Mouse (Mus musculus) 416B (cell line): ENCODE measurements around the gene Trf.
"Not testable (repeated sequence)": the region's sequence is repeated elsewhere in the genome, so short reads cannot be mapped to it uniquely, and the experiment has no call there.

Source experiments
- DNase-seq: peaks from one replicate; pipeline ENCODE4 v3.0.0; 2011; ENCODE audit warnings: low read depth

Gene Trf

DNA sequence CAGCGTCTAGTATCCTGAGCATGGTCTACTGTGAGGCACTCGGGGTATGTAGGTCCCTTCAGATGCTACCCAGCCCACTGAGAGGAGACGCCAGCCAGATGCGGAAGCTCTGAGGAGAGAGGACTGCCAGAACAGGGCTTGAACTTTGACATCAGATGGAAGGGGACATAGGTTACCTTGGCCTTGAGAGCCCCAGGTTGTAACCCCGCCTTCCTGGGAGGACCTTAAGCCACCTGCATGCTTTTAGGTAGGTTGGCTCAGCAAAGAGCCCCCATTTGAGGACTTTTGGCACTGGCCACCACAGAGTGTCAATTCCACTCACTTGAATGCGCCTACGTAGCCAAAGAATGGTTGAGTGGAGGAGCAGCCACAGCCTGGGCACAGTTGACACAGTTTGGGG is 5.5 kb downstream of the Trf start:
- no peak for DNase-seq

DNA sequence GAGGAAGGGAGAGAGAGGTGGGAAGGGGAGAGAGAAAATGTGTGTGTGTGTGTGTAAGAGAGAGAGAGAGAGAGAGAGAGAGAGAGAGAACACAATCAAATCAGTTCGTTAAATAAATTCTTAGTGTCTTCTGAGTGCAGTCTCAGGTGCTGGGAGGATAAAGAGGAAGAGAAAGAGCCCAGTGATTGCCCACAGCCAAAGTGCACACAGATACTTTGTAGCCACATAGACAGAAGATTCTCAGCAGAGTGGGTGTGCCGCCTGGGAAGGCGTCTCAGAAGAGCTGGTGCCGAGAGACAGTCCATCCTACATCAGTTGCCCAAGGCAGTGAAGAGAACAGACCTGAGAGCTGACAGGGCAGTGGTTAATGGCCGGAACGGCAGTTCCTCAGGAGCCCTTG is 16.0 kb downstream of the Trf start:
- DNase-seq, result no peak

DNA sequence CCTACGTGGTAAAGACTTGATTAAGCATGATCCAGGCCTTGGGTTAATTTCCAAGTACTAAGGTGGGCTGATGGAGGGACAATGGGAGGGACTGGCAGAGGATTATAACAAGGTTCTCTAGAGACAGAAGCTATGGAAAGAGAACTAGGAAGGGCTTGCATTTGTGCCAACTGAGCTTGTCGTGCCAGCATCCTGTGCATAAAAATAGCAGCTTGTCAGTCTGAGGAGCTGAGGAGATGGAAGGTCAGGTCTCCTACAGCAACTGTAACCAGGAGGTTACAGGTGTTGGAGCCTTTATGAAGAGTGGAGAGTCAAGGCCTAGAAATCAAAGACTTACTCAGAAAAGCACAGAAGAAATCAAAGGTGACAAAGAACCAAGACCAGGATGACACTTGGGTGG is 16.6 kb downstream of the Trf start:
- DNase-seq, result no peak

DNA sequence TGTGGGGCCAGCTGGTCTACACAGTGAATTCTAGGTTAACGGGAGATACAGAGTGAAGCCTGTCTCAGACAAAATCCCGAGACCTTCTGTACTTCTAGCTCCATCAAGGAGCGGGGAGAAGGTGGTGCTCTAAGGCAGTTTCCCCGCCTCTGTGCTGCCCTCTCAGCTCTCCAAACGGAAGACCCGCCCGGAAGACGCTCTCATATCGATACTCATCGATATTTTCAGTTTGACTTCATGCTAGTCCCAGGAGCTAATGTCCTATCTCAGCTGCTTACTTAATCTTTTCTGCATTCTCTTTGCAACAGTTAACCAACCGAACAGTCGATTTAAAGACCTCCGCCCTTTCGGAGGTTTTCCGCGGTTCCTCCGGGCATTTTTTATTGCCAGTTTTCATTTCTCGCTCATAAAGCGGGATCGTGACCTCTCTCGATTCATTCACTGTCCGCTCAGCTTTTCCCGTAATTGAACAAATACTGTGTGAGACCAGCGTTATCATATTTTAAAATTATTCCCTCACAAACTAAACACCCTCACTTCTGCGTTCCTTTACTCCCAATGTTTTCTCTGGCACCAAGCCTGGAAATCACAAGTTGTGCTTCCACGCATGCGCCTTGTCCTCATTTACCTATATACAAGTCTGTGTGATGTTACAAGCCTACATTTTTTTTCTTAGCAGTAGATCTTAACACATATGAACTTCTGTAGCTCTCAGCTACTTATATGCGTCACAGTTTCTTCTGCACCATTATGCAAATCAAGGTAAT is 17.4 kb downstream of the Trf start:
- DNase-seq, result no peak

DNA sequence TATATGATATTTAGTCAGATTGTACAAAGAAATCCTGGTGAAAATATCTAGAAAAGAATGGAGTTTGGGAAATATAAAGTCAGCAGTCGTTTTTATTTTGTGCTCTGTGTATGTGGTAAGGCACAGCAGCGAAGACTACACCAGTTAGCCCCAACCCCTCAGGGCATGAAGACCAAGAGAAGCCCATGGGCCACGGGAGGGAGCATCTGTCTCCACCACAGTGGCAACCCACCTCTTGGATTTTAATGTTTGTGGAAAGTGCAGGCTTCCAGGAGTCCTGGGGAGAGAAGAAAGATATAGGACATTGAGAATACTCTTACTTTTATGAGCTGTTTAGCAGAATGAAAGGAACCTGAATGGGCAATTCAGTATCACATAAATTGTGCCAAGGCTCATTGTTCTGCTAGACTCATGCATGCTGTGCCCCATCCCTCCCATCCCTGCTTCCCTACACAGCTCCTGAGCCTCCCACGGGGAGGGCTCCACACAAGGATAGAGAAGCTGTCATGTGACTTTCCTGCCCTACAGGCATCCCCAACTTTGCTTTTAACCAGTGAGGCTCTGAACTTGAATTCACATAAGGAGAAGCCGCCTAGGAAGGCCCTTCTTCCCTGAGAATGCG is 21.3 kb downstream of the Trf start:
- DNase-seq, result no peak

DNA sequence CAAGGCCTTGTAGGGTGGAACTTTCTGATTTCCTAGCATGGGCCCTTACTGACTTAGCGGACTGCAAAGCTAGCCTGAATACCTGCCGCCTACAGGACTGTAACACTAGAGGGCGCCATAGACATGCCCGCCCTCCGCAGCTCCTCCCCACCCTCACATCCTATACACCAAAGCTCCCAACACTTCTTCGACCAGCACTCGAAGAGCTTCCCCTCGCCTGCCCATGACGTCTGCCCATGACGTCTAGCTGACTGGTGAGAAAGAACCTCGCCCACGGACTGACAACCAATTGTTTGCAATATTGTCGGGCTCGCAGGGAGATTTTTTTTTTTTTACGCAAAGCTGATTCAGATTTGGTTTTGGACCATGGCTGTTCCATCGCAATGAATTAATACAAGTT is 22.4 kb downstream of the Trf start:
- peak; percentile 90 for DNase-seq

DNA sequence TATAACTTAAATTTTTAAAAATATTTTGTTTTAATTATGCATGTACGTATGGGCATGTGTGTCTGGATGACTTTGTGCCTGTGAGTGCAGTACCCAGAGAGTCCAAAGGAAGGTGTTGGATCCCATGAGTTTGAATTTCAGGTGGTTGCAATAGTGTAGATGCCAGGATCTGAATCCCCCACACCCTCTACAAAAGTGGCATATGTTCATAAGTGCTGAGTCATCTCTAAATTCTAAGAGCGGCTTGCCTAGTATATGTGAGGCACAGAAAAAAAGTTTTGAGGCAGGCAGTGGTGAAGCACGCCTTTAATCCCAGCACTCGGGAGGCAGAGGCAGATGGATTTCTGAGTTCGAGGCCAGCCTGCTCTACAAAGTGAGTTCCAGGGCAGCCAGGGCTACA is 24.5 kb downstream of the Trf start:
- no peak for DNase-seq

DNA sequence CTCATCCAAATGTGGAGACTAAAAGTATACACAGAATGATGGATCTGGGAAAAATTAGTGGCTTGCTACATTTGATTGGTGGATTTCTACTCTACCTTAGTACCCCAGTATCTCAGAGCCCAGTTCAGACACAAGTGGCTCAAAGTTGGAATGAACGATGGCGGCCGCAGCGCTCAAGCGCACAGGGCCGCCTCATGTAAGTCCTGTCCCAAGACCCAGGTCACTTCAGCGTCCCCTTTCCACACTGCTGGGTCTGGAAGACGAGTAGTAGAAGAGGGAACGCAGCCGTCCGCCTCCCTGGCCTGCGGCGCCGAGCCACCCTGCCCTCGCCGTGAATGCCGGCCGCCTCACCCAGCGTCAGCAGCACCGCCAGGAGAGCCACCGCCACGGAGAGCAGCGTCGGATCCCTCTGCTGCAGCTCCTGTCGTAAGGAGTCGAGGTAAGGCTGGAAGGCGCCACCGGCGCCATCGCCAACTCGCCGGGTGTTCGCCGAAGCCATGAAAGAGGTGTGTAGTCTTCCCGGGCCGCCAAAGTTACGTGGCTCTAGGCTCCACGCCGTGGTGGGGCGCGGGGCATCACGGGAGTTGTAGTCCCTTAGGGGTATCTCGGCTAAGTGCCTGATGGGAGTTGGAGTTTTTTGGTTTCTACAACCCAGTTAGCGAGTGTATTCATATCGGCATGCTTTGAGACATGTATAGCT is 28.5 kb downstream of the Trf start, which contains the start of gene Srprb:
Srprb (minus strand) TSS at position 577 of the 700 bp plus-strand sequence.
- peak; percentile 90 for DNase-seq

DNA sequence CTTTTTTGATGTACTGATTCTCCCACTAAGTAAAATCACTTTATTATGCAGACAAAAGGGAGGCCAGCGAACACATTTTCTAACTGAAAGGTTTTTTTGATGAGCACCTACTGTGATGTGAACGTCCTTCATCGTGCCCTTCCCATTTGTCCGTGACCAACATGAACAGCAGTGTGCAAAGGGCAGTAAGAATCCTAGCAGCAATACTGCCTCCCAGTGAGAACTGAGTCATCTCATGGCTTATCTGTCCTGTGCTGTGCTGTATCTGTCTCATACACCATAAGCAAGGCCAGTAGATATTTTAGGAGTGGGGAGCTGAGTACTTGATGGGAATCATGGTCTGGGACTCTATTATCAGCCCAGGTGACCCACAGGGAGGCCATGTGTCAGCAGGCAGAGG is 41.8 kb downstream of the Trf start:
- no peak for DNase-seq

DNA sequence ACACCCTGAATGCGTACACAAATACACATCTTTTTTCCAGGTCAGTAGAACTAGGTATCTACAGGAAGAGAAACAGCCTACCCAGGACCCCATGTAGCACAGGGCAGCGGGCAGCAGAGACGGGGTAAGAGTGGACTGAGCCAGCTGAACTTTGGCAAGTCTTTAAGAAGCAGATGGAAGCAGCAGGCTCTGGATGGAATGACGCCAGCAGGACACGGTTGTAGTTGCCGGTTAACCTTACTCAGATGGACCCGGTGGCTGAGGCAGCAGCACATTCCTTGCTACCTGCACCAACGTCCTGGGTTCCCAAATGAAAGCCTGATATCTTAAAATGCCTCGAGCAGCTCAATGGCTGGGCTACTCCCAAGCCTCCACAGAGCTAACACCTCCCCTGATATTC is 43.5 kb downstream of the Trf start:
- DNase-seq, result no peak

DNA sequence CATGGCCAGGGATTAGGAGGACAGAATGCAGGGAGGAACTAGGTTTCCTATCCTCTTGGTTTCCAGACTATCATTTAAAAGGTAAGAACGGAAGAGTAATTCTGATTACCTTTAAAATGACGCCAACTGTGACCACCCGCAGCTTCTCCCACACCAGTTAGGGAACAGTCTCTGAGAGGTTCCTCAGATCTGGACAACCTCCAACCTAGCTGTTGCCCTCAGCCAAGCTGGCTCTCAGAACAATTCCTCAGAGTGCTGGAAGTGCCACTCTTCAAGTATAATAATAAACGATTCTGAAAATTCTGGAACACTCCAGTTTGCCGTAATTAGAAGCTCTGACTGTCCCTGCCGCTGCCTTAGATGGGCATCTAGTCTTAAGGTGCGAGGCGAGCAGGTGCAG is 44.3 kb downstream of the Trf start:
- no peak for DNase-seq

DNA sequence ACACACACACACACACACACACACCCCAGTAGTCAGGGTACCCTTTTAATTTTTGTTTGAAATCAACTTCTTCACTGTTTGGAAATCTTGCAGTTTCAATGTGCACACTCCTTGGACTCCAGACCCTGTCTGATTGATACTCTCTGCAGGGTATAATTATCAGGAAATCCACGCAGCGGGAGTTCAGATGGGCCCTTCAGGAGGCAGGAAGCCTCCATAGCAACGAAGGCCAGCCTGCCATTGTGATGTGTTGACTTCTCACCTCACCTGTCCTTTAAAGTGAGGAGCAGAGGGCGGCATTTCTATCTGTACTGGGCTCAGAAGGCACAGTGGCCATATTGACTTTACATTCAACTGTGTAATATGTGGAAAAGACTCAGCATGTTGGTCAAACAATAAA is 45.4 kb downstream of the Trf start:
- DNase-seq, result no peak

DNA sequence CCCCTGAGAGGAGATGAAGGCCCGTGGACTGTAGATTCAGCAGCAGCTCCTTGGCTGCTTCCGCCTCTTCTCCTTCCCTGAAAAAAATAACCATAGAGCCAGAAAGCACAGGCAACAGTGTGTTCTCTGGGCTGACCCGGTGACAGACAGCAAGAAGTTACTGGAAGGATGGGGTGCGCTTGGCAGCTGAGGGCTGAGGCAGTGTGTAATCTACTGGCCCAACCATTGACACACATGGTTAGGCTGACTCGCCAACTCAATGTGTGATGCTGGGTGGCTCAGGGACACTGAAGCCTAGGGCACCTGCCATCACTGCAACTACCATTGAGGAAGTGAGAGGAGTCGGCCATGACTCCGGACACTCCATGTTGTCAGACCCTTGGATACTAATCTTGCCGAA is 48.4 kb downstream of the Trf start:
- DNase-seq, result no peak

DNA sequence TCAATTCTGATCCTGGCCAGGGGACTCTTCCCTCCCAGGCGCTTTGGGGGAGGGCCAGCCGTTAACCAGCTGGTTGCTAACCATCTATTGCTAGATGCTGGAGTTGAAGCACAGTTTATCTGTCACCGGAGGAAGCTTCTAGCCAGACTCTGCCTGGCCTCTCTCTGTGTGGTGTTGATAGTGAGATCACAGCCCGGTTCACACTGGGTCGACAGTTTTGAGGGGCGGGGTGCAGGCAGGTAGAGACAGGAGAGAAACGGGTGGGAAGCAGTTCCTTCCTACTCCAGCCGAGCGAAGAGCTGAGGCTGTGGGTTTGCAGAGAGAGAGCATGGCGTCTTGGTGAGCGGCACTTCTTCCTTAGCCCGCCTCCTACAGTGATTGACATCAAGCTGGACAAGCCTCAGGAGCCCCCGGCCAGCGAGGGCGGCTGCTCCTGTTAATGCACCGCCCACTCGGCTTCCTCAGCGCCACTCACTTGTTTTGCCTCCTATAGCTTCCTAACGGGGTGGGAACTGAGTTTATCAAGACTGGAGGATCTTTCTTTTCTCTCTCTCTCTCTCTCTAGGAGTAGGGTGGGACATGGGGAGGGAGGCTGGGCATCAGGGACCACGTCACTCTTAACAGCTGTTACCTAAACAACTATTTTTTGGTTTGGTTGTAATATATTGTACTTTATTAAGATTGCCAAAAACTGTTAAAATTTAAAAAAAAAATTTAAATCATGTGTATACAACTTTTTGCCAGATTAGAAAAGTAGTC is 49.3 kb downstream of the Trf start:
- DNase-seq, result peak; percentile 62

DNA sequence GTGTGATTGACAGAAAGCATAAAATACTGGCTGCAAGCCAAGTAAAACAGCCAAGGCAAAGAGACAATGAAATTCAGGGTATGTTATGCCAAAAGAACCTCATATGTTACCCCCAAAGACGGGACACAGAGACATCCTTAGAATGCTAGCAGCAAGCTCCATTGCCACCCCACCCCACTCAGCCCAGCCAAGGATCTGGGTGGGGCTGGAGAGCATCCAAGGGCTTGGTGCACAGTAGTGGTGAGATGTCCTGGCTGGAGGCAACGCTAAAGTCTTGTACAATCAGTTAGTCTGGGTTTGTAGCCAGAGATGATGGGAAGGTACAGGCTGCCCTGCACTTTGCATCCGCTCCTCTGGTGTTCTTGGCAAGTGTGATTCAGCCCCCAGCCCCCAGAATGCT is 49.9 kb downstream of the Trf start:
- no peak for DNase-seq

DNA sequence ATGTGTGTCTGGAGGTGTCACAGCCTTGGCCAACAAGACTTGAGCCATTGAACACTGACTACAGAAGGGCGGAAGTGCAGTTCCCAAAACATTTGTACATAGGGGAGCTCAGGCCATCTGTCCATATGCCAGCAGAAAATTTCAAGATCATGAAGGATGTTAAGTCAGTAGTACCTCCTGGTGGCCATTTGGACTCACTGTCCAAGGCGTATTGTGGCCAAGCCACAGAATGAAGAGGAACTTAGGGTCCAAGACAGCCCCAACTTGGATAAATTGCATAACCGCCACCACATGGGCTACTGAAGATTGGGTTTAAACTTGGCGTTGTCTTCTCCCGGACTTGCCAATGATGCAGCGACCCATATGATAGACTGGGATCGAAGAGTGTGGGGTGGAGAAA is 54.6 kb downstream of the Trf start:
- DNase-seq, result peak; percentile 41

DNA sequence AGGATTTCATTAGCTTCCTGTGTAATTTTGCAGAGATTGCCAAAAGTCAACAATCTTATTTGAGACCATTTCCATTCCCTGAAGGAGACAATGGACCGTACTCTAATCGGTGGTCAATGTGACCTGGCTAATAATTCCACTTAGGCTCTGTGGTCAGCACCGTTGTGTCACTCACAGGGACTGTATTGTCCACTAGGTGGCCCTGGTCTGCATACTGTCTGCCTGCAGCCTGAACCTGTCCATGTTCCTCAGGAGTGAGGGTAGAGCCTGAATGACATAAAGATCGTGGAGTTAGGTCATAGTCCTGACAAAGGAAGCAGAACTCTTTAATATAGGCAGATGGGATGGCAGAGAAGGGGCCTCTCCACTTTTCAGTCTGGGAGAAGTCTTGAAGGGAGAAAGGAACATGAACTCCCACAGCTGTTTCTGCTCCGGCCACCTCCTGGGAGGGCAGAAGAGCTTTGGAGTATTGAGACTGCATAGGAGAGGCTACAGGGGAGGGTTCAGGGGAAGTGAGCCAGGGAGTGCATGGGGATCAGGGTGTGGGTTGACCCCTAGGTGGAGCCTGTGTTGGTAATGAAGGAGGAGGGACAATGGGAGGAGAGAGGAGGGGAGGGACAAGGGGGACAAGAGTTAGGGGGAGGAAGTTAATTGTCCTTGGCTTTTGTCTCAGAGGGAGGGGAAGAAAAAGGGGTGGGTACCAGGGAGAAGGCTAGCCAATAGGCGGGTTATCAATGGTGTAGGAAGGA is 55.3 kb downstream of the Trf start:
- DNase-seq, result peak; percentile 51

DNA sequence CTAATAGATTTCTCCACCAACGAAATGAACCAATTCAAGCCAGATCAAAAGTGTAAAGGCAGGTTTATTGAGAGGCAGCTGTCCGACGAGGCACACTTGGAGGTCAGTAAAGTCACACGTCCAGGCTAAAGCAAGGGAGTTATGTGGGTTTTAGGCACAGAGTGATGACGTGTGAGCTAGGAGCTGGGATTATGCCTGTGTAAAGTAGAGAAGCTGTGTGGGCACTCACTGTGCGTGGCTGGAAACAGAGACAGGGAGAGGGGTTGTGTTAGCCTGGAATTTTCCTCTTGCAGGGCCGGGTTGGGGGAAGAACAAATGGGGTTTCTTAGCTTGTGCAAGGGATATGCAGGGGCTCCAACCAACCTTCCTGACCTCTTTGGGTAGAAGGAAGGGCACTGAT is 61.5 kb downstream of the Trf start:
- no peak for DNase-seq

DNA sequence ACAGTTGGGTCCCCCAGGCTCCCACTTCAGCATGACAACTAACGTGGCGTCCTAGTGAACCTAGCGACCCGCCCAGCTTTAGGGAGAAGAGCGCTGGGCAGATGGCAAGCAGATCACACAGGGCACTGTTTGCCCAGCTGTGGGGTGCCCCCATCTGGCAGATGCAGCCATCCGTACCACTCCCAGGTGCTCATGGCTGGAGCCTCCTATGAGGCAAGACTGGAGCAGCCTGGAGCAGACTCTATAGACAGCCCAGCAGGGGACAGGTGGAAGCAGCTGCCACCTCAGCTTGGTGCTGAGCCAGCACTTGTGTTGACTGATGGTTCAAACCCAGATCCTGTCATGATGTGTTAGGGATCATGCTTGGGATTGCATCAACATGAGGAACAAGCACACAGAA is 62.2 kb downstream of the Trf start:
- DNase-seq, result no peak

DNA sequence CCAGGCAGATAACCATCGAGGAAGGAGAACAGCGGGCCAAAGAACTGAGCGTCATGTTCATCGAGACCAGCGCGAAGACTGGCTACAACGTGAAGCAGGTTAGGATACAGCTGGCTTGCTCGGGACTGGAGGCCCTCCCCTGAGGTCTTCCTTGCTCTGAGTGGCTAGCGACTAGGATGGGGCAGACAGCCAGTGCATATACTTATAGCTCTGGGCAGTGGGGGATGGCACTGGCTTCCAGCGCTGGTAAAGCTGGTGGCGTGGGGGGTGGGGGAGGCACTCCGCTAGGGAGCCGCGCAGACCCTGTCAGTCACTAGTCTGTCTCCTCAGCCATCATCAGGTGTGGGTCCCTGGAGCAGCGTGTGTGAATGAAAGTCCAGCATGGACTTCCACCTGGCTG is 66.4 kb downstream of the Trf start:
- DNase-seq, result no peak

DNA sequence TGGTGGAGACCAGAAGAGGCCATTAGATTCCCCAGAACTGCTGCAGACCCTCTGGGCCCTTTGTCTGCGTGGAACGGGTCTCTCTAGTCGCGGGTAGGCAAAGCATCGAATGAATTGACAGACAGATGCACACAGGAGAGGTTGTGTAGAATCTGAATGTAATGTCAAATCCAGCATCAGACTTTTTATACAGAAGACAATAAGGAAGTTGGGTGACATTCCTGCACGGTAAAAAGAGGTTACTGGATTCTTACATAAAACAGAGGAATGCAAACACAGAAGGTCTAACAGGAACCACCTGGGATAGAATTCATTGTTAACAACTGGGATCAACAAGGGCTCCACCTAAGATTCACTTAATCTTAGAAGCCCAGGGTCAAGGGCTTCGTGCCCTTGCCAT is 75.1 kb downstream of the Trf start:
- not testable (repeated sequence) for DNase-seq

DNA sequence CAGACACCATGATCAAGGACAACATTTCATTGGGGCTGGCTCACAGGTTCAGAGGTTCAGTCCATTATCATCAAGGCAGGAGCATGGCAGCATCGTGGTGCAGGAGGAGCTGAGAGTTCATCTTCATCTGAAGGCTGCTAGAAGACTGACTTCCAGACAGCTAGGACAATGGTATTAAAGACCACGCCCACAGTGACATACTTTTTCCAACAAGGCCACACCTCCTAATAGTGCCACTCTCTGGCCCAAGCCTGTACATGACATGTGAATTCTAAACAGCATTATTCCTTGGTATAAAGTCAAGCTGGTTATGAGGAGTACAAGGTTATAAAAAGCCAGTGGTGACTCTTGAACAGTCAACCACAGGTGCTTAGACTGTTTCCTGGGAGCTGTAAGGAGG is 75.7 kb downstream of the Trf start:
- DNase-seq, result peak; percentile 23
